Mouse (Mus musculus) MEL (cell line): ENCODE measurements around the gene Gm2012. TPM values are rescaled to one million over a fixed set of nuclear protein-coding genes. Genes with fewer than 3 reads are reported as not detected.
"Not testable (repeated sequence)": the region's sequence is repeated elsewhere in the genome, so short reads cannot be mapped to it uniquely, and the experiment has no call there.

Experiments used
- DNase-seq: peaks from one replicate; pipeline ENCODE4 v3.0.0; 2011; ENCODE audit warnings: low read depth, low spot score
- H3K27ac ChIP-seq: 2 replicates; pipeline ENCODE4 v1.5.1; 2012; ENCODE audit warnings: low read depth, mild to moderate bottlenecking, control low read depth, low read length, moderate library complexity; ENCODE audit not compliant: control insufficient read depth
- H3K27me3 ChIP-seq, 2 experiments: fragments of 150-350 bp in 1 of 2; sonication (generic) in 1 of 2; 2 replicates each; pipeline ENCODE4 v1.6.1; 2012; ENCODE audit warnings: low read length in 2 of 2, mild to moderate bottlenecking in 2 of 2, improper control_type of control experiment in 1 of 2, moderate library complexity in 1 of 2; ENCODE audit not compliant: insufficient read depth in 2 of 2, control insufficient read depth in 1 of 2
- H3K36me3 ChIP-seq, 2 experiments: 2 replicates each; pipeline ENCODE4 v1.6.1; 2012 to 2014; ENCODE audit warnings: low read length in 2 of 2, improper control_type of control experiment in 1 of 2, inconsistent platforms in 1 of 2, mild to moderate bottlenecking in 1 of 2; ENCODE audit not compliant: insufficient read depth in 2 of 2, control insufficient read depth in 1 of 2
- H3K4me1 ChIP-seq, 2 experiments: fragments of 150-350 bp in 1 of 2; sonication (generic) in 1 of 2; 2 replicates each; pipeline ENCODE4 v1.6.1; 2012; ENCODE audit warnings: low read length in 2 of 2, improper control_type of control experiment in 1 of 2, mild to moderate bottlenecking in 1 of 2; ENCODE audit not compliant: insufficient read depth in 2 of 2, control insufficient read depth in 1 of 2
- H3K4me3 ChIP-seq, 2 experiments: fragments of 150-350 bp in 1 of 2; sonication (generic) in 1 of 2; 2 replicates each; pipeline ENCODE4 v1.5.1; 2012; ENCODE audit warnings: low read depth in 2 of 2, low read length in 2 of 2, mild to moderate bottlenecking in 2 of 2, moderate library complexity in 2 of 2, control low read depth in 1 of 2, improper control_type of control experiment in 1 of 2; ENCODE audit not compliant: control insufficient read depth in 1 of 2, insufficient read depth in 1 of 2
- H3K79me2 ChIP-seq: 2 replicates; pipeline ENCODE4 v1.6.1; 2012; ENCODE audit warnings: mild to moderate bottlenecking, low read length, moderate library complexity; ENCODE audit not compliant: control insufficient read depth, poor library complexity, insufficient read depth
- H3K9ac ChIP-seq: 2 replicates; pipeline ENCODE4 v1.6.1; 2012; ENCODE audit warnings: low read depth, mild to moderate bottlenecking, control low read depth, low read length, moderate library complexity; ENCODE audit not compliant: control insufficient read depth, poor library complexity, severe bottlenecking
- H3K9me3 ChIP-seq: fragments of 150-350 bp; sonication (generic); replicated peaks from 2 replicates; pipeline ENCODE4 v1.6.1; 2012; ENCODE audit warnings: mild to moderate bottlenecking, low read length, improper control_type of control experiment, moderate library complexity; ENCODE audit not compliant: insufficient read depth
- polyA plus RNA-seq, 2 experiments: library from polyadenylated mRNA; stranded (reverse) in 1 of 2; unstranded in 1 of 2; fragments of >175 nt in 1 of 2; fragments of >200 nt in 1 of 2; gene quantifications; 2 replicates each; pipeline versions ENCODE4 v1.2.1 to v1.2.4; 2012; ENCODE audit warnings: low replicate concordance in 2 of 2, low read depth in 1 of 2; ENCODE audit not compliant: insufficient read length in 2 of 2, insufficient read depth in 1 of 2, missing spikeins in 1 of 2
- total RNA-seq: library from RNA; depleted of rRNA; stranded (reverse); fragments of 300-350 nt; gene quantifications from 2 replicates; pipeline ENCODE4 v1.2.3, GENCODE M21; 2012; rRNA removed

Gm2012 gene
- not detected in 2 replicates for total RNA-seq
- not detected for polyA plus RNA-seq

DNA sequence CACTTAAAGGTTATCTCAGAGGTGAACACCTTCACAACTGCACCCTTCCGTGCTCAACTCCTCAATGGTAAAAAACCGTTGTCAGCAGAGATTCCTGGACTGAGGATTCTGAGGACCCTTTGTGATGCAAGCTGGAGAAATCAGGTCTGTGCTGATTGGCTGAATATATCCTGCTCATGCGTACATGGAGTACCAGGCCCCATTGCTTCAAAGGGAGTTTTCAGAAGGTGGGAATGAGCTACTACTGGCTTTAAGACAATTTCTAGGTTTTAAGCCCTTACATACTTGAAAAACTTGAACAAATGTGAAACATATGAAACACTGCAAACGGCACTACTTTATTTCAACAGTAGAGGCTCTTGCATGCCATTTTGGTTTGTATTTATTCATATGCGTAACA is at the start of gene Gm2012:
Gm2012 (minus strand) TSS at position 101 of the 400 bp plus-strand sequence.
- H3K9me3 ChIP-seq, H3K9ac ChIP-seq, H3K4me1 ChIP-seq, H3K79me2 ChIP-seq, H3K36me3 ChIP-seq, DNase-seq, H3K27me3 ChIP-seq, H3K4me3 ChIP-seq, H3K27ac ChIP-seq: not testable (repeated sequence)

DNA sequence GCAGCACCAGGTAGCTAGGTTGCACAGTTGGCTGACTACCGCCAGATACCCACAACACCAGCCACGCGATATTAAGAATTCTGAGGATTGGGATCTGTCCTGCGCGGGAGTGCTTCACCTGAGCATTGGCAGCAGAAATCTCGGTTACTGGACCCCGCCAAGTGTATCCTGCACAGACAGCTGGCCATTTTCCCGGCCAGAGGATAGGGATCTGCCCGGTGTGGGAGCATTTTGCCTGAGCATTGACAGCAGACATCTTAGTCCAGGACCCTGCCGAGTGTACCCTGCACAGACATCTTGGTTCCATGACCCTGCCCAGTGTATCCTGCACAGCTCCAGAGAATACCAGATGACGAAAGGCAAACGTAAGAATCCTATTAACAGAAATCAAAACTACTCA is 72.0 kb downstream of the Gm2012 start:
- H3K4me3 ChIP-seq, H3K4me1 ChIP-seq, H3K27ac ChIP-seq, DNase-seq, H3K27me3 ChIP-seq, H3K9ac ChIP-seq, H3K79me2 ChIP-seq, H3K36me3 ChIP-seq, H3K9me3 ChIP-seq: not testable (repeated sequence)

Other genes with a start within 250 kb of the Gm2012 start
- not detected in 2 replicates for gene Gm5168, start 180.3 kb downstream of the Gm2012 start, total RNA-seq
- gene Gm5168, start 180.3 kb downstream of the Gm2012 start, polyA plus RNA-seq, result not detected
- gene Gm2030, start 78.7 kb upstream of the Gm2012 start, total RNA-seq, result not detected in 2 replicates
- gene Gm2030, start 78.7 kb upstream of the Gm2012 start, polyA plus RNA-seq, result not detected